Mouse (Mus musculus) brain, embryonic 14.5 days (tissue): Measurements from ENCODE around the gene Sorl1.

Experiments
- CTCF ChIP-seq: fragments of 200-500 bp; IDR thresholded peaks from 2 replicates; pipeline ENCODE4 v1.5.1; 2012; ENCODE audit warnings: inconsistent platforms, mild to moderate bottlenecking, moderate library complexity, borderline replicate concordance; ENCODE audit not compliant: insufficient read depth, insufficient read length; ENCODE audit errors: extremely low read depth
- POLR2A ChIP-seq: fragments of 200-500 bp; IDR thresholded peaks from 2 replicates; pipeline ENCODE4 v1.6.1; 2012; ENCODE audit warnings: mild to moderate bottlenecking, inconsistent platforms, borderline replicate concordance; ENCODE audit not compliant: poor library complexity, insufficient read depth, insufficient read length, severe bottlenecking; ENCODE audit errors: extremely low read depth

DNA sequence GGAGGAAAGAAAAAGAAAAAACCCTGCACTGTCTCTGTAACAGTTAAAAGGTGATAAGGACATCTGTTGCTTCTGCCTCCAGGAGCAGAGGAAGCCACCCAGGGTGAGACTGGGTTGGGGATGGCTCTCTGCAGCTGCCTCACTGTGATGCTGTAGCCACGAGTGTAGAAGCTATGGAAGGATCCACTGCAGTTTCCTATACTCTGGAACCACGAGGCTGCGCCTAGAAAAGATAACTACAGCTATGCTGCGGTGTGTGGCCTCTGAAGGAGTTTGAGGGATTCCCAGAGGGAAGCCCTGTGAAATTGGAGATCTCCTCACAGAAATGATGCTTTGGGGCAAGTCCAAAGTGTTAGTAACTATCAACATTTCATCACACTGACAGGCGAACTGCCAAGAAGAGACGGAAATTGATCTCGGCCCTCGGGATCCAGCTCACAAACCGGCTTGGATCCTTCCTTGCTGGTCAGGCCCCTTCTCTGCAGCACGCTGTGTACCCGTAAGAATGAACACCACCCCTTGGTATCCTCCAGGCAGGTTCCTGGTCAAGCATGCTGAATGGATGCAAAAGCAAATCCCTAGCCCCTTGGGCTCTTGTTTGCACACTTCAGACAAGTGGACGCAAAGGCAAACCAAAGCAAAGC lies 71.3 kb downstream of the Sorl1 start:
- TF ChIP-seq POLR2A (no peak), CTCF (no peak)
